Mouse (Mus musculus): Measurements from ENCODE around the gene Stk33.

Gene Stk33

DNA sequence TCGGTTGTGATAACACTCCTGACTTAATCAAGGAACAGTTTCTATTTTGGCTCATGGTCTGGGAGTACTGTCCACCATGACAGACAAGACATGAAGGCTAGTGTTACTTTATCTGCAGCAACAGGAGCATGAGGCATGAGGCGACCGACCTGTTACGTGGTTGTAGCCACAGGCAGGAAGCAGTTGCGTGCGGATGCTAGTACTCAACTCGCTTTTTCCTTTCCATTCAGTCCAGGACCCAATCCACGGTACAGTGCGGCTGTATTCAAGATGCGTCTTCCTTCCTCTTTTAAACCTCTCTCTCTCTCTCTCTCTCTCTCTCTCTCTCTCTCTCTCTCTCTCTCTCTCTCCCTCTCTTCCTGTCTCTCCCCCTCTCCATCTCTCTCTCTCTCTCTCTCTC, 194.1 kb downstream of the Stk33 start:
- DNase-seq (ENCODE audit: low read depth in 2 of 2, low spot score in 2 of 2) = no peak

DNA sequence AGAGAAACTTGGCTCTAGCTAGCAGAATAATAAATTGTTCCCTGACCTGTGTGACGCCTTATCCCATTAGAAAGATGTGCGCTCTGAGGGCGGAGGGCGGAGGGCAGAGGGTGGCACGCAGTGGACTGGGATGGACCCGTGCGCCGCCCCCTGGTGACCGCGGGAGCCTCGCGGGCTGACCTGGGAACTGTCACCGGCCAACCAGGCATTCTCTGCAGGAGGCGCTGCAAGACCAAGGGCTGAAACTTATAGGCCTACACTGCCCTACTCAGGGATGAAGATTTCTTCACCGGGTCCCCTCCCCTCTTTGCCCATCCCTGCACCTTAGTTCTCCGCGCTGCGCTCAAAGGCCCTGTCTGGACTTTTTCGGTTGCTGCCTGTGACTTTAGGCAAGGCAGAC, 197.6 kb downstream of the Stk33 start:
- no peak for DNase-seq (ENCODE audit: low read depth in 2 of 2, low spot score in 2 of 2)

DNA sequence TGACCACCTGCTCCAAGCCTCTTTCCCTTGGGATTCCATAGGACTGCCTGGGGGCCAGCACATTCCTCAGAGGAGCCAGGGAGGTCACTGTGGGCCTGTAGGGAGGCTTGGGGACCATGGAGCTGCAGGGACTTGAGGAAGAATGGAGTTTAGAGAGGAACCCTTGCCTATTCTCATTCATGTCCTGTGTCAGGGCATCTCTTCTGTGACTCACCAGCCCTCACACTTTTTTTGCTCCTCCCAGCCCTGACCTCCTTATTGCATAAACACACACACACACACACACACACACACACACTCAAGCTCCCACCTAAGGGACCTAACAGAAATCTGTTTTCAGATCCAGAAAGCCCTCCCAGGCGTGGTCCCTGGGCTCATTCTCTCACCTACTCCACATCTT, 199.5 kb downstream of the Stk33 start:
- no peak for DNase-seq (ENCODE audit: low read depth in 2 of 2, low spot score in 2 of 2)

DNA sequence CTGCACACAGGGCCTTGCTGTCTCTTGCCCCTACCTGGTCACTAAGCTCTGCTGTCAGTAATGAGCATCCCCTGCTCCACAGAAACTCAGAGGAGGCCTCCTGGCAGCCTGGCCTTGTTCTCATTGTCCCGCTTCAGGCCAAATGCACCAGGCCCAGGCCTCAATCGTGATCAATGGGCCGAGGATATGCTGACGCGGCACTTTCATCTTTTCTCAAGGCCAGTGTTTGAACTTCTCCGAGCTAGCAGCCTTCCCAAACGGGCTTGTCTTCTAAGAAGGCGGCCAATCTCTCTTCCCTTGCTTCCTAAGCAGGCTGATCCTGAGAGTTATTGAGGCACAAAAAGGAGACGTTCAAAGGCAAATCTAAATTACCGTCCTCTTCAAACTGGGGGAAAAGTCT, 200.2 kb downstream of the Stk33 start:
- no peak for DNase-seq (ENCODE audit: low read depth in 2 of 2, low spot score in 2 of 2)

DNA sequence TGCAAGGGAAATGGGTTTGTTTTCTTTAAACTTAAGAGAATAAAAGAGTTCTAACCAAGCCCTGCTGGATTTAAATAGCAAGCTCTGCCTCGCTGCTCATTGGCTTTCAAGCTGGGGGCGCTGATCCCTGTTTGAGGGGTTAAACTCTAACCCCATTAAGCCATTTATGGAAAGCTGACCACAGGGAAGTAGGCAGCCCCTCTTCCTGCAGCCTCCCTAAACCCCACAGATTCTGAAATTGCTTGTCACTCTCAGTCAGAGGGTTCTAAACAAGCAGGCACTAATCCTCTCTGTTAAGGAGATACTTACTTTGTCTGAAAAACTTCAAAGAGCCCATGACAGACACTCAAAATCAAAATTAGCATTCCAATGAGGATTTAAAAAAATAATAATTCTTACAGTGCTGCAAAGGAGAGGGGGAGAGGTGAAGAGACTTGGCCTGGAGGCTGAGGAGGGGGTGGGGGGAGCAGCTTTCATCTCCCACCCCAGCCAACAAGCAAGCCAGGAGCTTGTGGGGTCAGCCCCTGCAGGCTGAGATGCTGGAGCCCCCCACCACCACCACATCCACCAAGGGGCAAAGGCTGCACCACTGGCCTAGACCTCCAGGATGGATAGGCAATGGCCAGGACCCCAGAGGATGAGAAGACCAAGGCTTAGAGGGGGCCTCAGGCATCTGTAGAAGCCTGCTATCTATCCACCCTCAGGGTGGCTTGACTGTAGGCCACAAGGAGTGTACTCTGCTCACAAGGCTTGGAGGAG, 203.8 kb downstream of the Stk33 start:
- no peak for DNase-seq (ENCODE audit: low read depth in 2 of 2, low spot score in 2 of 2)

DNA sequence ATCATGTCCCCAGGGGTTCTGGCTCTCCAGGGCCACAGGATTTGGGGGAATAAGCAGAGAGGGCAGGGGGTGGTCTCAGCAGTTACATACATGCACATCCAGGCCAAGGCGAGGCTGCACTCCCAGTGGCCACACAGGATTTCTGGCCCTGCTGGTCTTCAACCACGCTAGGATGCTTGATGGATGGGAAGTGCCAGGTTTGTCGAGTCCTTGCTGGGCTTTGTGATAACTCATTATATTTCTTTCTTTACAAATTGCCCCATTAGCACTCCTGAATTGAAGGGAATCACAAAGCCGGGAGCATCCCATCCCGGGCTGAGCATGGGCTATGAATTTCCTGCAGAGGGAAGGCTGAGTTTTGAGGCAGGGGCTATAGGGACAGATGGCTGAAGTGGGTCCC, 204.4 kb downstream of the Stk33 start:
- no peak for DNase-seq (ENCODE audit: low read depth in 2 of 2, low spot score in 2 of 2)

DNA sequence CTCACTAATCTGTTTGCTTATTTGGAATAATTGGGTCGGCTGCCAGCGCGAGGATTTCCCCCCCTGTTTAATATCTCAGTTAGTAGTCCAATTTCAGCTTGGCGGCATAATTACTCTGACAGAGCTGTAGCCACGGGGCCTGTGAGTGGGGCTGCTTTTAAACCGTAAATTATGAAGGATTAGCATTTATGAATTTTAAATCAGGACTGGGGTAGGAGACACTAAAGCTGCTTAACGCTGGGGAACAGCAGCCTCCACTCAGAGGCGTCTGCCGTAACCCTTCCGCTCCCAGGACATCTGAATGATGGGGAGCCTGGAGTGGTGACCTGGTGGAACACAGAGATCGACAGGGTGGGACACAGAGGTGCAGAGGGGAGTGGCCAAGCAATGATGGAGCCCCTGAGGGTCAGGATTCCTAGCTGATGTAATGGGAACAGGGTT, 207.0 kb downstream of the Stk33 start:
- no peak for DNase-seq (ENCODE audit: low read depth in 2 of 2, low spot score in 2 of 2)

DNA sequence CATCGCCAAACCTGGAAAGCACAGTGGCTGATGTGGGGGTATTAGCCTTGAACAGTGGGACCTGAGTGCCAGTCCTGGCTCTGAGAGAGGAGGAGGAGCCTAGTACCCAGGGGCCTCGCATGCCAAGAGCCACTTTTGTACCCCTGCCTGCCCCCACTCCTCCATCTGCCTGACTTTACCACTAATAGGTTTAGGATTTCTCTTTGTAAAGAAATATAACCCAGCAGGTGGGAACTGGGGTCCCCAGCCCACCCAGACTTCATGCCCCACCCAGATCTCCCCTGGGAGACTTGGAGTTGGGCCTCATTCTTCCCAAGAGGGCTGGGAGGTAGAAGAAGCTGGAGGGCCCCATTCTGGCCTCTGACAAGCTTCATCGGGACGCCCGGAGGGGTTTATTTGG, 207.6 kb downstream of the Stk33 start:
- DNase-seq (ENCODE audit: low read depth in 2 of 2, low spot score in 2 of 2) = no peak

DNA sequence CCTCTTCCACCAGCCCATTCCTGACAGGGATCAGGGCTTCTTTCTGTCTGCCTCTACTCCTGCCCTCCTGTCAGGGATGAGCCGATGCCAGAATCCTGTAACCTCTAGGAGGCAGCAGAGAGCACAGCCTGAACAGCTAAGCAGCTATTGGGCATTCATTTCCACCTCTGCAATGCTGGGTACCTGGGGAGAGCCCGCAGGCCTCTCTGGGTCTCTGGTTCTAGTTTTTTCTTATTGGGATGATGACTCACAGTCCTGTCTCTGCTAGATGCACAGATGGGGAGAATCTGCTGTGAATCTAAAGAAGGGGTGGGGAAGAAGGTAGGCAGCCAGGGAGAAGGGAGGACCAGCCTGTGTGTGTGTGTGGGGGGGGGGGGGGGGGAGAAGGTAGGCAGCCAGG, 208.1 kb downstream of the Stk33 start:
- no peak for DNase-seq (ENCODE audit: low read depth in 2 of 2, low spot score in 2 of 2)
